Mouse (Mus musculus) E14TG2a.4 (cell line): ENCODE data around the gene Crct1.

ENCODE experiments used
- H3K27me3 ChIP-seq: 2 replicates; pipeline ENCODE4 v1.6.1; 2014; ENCODE audit warnings: low read length, control low read depth; ENCODE audit not compliant: insufficient read depth
- H3K36me3 ChIP-seq: 2 replicates; pipeline ENCODE4 v1.6.1; 2014; ENCODE audit warnings: low read length, control low read depth; ENCODE audit not compliant: insufficient read depth
- H3K4me1 ChIP-seq: replicated peaks from 2 replicates; pipeline ENCODE4 v1.6.1; 2014; ENCODE audit warnings: low read depth, low read length, control low read depth
- H3K4me3 ChIP-seq: replicated peaks from 2 replicates; pipeline ENCODE4 v1.5.1; 2014; ENCODE audit warnings: mild to moderate bottlenecking, low read length
- H3K9me3 ChIP-seq: 2 replicates; pipeline ENCODE4 v1.6.1; 2014; ENCODE audit warnings: low read length, control low read depth
- CTCF ChIP-seq: conservative IDR thresholded peaks from 2 replicates; pipeline ENCODE4 v1.5.1; 2014; ENCODE audit warnings: low read length
- NANOG ChIP-seq: IDR thresholded peaks from 2 replicates; pipeline ENCODE4 v1.6.1; 2014; ENCODE audit warnings: borderline replicate concordance, low read length, mixed read lengths
- POU5F1 ChIP-seq: IDR thresholded peaks from 2 replicates; pipeline ENCODE4 v1.6.1; 2014; ENCODE audit warnings: low read length, borderline replicate concordance

Gene Crct1

GRCm38 (mm10) chr3:93015460-93016104 is at the start of gene Crct1:
Gene Crct1 (minus strand): TSS chr3:93015687.
- Histone ChIP-seq H3K36me3 (no peaks in the 10 kb centered on the region), H3K27me3 (peaks cover 41% of the 10 kb centered on the region; the same call in 1 of the 2 replicates), H3K4me1 (peaks cover 31% of the 10 kb centered on the region), H3K9me3 (no peaks in the 10 kb centered on the region), H3K4me3 (peak within 1 kb of the TSS; percentile 66)
- TF ChIP-seq CTCF (no peak), POU5F1 (no peak), NANOG (no peak)

GRCm38 (mm10) chr3:93052826-93053474 is 37.5 kb upstream of the Crct1 start:
- Histone ChIP-seq H3K27me3 (0 out of 2 replicates have a peak, but pooled peaks cover 3% of the 10 kb centered on the region), H3K4me1 (no peaks in the 10 kb centered on the region), H3K9me3 (no peaks in the 10 kb centered on the region), H3K36me3 (no peaks in the 10 kb centered on the region), H3K4me3 (no peak overlapping the region)
- TF ChIP-seq CTCF (peak; percentile 75), NANOG (no peak)

DNA sequence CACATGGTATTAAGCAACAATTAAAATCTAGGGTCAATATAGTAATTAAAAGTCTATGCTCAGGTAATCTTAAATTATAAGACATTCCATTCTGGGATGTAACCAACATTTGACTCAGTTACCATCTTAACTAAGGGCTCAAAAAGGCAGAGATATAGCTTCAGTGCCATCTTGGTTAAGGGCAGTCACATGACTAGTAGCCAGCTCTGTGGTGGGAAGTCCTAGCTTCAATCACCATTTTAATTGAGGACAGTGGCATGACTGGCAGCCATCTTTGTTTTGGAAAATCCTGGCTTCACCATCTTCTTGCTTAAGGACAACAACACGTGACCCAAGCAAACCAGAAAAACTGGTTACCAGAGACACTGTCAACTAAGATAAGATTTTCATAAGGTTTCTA is 34.7 kb upstream of the Crct1 start:
- Histone ChIP-seq H3K36me3 (no peaks in the 10 kb centered on the region), H3K4me1 (no peaks in the 10 kb centered on the region), H3K9me3 (no peaks in the 10 kb centered on the region), H3K4me3 (no peak overlapping the region), H3K27me3 (0 out of 2 replicates have a peak, but pooled peaks cover 3% of the 10 kb centered on the region)
- TF ChIP-seq NANOG (no peak), POU5F1 (no peak), CTCF (no peak)

DNA sequence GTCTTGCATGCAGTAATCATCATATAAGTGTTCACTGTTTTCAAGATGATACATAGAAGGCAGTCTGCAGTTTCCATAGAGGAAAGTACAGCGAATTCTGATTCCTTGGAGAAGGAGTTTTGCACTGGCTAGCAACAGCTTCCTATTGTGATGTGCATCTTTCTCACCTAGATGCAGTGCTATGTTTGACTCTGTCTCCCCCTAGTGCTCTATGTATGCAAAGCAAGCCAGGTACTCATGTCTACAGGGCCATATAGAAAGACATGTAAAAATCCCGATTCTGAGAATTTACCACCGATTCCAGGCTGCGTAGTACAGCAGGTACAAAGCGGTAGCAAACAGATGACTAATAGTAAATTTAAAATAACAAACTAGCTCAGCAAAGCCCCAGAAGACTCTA is 16.0 kb upstream of the Crct1 start:
- no peaks in the 10 kb centered on the region for H3K27me3 ChIP-seq
- 0 out of 2 replicates have a peak, but pooled peaks cover 2% of the 10 kb centered on the region for H3K9me3 ChIP-seq
- no peaks in the 10 kb centered on the region for H3K4me1 ChIP-seq
- TF ChIP-seq POU5F1 (no peak), NANOG (no peak), CTCF (peak; percentile 61)
- no peak overlapping the region for H3K4me3 ChIP-seq
- H3K36me3 ChIP-seq, result no peaks in the 10 kb centered on the region

DNA sequence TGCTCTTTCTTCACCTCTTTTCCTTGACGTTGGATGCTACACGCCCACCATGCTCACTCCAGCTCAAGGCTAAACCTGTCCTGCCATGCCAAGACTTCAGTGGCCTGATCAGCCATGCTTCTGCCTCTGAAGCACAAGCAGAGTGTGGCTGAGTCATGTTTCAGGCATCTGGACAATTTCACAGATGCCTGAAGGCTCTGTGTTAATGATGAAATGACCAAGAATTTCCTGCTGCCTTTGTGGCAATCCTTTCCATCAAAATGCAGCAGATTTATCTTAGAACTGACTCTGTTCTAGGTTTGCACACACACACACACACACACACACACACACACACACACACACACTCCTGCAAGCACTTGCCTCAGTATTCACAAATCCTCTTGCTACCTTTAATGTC is 10.0 kb upstream of the Crct1 start:
- Histone ChIP-seq H3K4me3 (no peak overlapping the region), H3K27me3 (no peaks in the 10 kb centered on the region), H3K36me3 (no peaks in the 10 kb centered on the region), H3K4me1 (no peaks in the 10 kb centered on the region), H3K9me3 (0 out of 2 replicates have a peak, but pooled peaks cover 2% of the 10 kb centered on the region)
- no peak for TF ChIP-seq NANOG
- TF ChIP-seq POU5F1, result no peak
- TF ChIP-seq CTCF, result no peak

GRCm38 (mm10) chr3:93023411-93024184 is 8.1 kb upstream of the Crct1 start:
- TF ChIP-seq POU5F1, result no peak
- no peak for TF ChIP-seq NANOG
- TF ChIP-seq CTCF, result no peak
- H3K27me3 ChIP-seq, result peaks cover 14% of the 10 kb centered on the region; the same call in 1 of the 2 replicates
- no peaks in the 10 kb centered on the region for H3K36me3 ChIP-seq
- H3K4me1 ChIP-seq, result no peaks in the 10 kb centered on the region
- no peak overlapping the region for H3K4me3 ChIP-seq
- H3K9me3 ChIP-seq, result 0 out of 2 replicates have a peak, but pooled peaks cover 2% of the 10 kb centered on the region

GRCm38 (mm10) chr3:93021171-93021570 is 5.7 kb upstream of the Crct1 start:
- Histone ChIP-seq H3K9me3 (no peaks in the 10 kb centered on the region), H3K36me3 (no peaks in the 10 kb centered on the region), H3K27me3 (peaks cover 25% of the 10 kb centered on the region; the same call in 1 of the 2 replicates), H3K4me3 (no peak overlapping the region), H3K4me1 (peaks cover under 1% of the 10 kb centered on the region; the same call in 1 of the 2 replicates)
- TF ChIP-seq POU5F1 (no peak), CTCF (no peak), NANOG (no peak)

GRCm38 (mm10) chr3:93018960-93019359 is 3.5 kb upstream of the Crct1 start, which contains the start of gene Lce1m:
Gene Lce1m (minus strand): TSS chr3:93019060.
- peaks cover 25% of the 10 kb centered on the region; the same call in 1 of the 2 replicates for H3K27me3 ChIP-seq
- H3K4me3 ChIP-seq, result peak within 1 kb of the TSS; percentile 61
- H3K36me3 ChIP-seq, result no peaks in the 10 kb centered on the region
- peaks cover 19% of the 10 kb centered on the region for H3K4me1 ChIP-seq
- TF ChIP-seq NANOG (no peak), POU5F1 (no peak), CTCF (no peak)
- H3K9me3 ChIP-seq, result no peaks in the 10 kb centered on the region
